Mouse (Mus musculus) hindlimb bud, embryonic 11.5 days (tissue): ENCODE measurements around the gene Slc25a47.
A peak's percentile ranks its signal among the peaks of the same experiment; 100 is the strongest.

Source experiments
- DNase-seq: peaks from one replicate; pipeline ENCODE4 v3.0.0-alpha.2; 2012; ENCODE audit warnings: low read depth, low spot score; ENCODE audit errors: extremely low spot score

The Slc25a47 gene

DNA sequence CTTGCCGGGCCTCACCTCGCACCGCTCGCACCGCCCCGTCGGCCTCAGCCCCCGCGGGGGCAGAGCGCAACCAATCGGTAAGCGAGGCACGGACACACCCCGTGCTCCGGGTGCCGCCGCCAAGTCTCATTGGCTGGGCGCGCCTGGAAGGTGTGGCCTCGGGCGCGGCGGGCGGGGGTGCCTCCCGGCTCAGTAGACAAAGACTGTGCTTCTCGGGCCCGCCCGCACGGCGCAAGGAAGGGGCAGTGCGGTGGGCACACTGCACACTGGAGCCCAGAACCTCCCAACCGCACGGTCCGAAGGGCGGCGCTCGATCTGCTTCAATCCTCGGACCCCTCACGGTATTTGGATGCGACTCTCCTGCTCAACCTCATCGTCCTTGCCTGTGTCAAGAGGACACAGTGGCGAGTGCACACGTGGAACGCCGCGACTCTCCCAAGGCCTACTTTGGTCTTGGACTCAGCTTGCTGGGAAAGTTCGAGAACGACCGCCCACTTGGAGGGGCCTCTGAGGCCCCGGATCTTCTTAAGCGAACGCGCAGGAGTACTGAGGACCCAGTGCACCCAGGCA is at the start of gene Slc25a47, which contains the start of gene Slc25a29:
TSS of gene Slc25a47 (plus strand) at position 207 of the 570 bp plus-strand sequence.
TSS of gene Slc25a29 (minus strand) at position 44 of the 570 bp plus-strand sequence.
- DNase-seq: peak; percentile 52

DNA sequence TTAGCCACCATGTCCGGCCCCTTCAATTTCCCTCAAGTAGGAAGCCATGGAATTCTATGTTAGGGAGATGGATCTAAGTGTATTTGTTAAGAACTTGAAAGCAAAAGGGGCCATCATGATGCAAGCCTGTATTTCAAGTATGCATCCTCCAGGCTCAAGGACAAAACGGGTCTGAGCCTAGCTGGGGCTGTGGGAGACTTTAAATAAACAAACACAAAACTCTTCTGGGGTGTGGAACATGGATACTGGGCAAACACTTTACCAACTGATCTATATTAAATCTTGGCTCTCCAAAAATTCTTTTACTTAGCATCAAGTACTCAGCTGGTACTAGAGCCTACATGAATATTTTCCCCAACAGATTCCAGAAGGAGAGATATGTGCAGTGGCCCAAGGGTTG is 48.5 kb upstream of the Slc25a47 start:
- DNase-seq: no peak

DNA sequence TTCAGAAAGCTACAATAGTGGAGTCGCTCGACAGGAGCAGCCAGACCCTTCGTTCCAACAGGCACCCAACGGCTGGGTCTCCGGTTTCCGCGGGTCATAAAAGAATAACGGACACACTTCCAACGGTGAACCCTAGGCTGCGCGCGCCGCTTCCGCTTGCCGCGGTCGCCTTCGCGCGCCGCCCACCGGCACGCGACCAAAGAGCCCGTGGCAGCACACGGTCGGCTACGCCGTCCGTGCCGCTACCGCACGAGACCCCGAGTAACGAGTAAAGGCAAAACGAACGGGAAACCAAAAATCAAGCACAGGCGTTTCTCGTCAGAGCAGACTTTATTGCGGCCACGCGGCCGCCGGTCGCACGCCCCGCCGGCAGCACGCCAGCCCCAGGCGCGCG is 43.7 kb upstream of the Slc25a47 start:
- no peak for DNase-seq

DNA sequence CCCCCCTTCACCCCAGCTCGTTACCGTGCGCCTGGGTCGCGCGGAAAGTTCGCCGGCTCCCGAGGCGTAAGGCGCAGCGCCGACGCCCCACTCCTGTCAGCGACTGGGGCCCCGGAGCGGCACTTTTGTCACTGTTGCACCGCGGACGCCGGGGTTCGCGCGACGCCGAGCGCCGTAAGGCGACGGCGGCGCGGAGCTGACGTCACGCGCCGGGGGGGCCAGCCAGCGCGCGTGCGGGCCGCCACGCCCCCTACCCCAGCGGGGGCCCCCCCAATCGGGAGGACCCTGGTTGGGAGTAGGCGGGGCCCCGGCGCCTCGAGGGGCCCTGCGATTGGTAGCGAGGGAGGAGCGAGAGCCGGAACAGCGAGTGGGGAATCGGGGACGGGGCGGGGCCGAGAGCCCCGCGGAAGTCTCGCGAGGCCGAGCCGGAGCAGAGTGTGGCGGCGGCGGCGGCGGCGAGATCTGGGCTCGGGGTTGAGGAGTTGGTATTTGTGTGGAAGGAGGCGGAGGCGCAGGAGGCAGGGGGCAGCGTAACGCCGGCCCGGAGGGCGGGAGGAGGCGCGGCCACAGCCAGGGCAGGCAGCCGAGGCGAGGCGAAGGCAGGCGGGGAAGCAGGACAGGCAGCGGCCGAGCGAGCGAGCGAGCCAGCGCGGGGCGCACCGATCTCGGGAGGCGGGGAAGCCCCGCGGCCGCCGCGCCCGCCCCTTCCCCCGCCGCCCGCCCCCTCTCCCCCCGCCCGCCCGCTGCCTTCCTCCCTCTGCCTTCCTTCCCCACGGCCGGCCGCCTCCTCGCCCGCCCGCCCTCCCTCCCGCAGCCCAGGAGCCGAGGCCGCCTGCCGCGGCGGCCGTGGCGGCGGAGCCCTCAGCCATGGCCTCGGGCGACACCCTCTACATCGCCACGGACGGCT is 43.0 kb upstream of the Slc25a47 start, which contains the start of gene Yy1:
TSS of gene Yy1 (plus strand) at position 428 of the 907 bp plus-strand sequence.
- peak; percentile 88 for DNase-seq

DNA sequence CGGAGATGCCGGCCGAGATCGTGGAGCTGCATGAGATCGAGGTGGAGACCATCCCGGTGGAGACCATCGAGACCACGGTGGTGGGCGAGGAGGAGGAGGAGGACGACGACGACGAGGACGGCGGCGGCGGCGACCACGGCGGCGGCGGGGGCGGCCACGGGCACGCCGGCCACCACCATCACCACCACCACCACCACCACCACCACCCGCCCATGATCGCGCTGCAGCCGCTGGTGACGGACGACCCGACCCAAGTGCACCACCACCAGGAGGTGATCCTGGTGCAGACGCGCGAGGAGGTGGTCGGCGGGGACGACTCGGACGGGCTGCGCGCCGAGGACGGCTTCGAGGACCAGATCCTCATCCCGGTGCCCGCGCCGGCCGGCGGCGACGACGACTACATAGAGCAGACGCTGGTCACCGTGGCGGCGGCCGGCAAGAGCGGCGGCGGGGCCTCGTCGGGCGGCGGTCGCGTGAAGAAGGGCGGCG is 42.3 kb upstream of the Slc25a47 start:
- no peak for DNase-seq

DNA sequence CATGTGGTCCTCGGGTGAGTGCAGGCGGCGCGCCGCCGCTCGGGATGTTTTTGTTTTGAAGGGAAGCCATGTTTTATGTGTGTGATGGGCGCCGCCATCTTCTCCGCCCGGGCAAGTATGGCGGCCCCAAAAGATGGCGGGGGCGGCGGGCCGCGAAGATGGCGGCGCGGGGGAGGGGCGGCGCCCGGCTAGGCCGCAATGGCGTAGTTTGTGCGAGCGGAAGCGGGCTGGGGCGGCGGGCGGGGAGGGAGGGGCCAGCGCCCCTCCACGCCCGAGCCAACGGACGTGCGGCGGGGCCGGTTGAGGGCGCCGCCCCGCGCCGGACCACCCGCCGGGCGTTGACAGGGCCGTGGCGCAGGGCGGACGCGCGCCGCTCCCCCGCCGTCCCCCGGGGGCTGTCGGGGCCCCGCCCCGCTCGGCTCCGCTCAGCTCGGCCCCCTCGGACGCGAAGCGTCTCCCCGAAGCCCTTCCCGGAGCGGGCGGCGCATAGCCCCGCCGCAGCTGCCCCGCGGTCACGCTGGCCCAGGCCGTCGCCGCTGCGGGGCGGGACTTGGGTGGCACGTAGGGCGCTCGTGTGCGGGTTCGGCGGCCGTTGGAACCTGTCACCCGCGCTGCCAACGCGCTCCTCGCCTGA is 41.7 kb upstream of the Slc25a47 start:
- no peak for DNase-seq

DNA sequence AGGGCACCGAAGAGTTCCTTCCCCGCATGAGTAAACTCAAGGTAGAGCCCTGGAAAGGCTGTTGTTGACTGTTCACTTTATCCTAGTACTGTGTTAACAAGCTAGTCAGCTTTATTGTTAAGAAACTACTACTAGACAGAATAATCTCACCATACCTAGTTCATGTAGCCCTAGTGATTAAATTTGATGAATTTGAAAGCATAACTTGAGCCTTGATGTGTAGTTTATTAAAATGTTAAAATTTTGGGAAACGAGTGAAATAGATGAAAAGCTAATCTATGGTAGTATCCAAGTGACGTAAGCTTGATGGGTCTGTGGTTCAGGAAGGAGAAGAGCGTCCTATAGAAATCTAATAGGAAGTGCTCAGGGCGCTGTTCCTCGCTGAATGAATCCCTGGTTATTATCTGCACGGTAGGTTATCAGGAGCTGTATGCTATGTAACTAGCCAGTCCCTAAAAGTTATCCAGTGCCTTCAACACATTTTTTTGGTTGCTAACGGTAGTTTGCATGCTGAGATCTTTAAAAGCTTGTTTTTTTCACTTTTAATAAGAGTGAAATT is 40.8 kb upstream of the Slc25a47 start:
- no peak for DNase-seq

DNA sequence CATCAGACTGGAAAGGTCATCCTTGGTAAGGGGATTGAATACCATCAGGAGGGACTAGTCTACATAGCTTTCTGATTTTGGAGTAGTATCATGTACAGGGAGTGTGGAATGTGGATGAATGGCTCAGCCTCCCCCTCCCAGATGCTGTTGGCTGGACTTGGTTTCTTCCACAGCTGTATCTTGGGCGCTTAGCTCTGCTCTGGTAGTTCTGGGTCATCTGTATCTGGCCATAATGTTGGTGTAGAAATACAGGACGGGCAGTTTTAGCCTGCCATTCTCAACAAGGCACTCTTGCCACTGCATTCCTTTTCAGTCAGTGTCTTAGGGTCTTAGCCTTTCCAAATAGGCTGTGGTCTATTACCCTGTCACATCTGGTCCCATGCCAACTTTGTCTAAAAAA is 34.2 kb upstream of the Slc25a47 start:
- no peak for DNase-seq

DNA sequence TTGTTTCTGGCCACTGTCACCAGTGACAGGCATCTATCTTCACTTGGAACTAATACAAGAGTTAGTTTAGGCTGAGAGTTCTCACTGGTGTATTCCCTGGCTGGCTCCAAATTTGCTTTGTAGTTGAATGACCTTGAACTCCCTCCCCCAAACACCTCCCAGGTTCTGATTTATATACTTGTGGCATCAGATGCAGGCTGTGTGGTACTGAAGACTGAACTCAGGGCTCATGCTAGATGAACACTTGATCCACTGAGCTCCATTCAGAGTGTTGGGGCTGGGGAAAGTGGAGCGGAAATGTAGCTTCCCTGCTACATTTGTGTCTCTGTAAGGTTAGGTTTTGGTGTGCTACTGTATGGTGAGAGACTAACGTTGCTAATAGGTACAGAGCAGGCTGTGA is 31.5 kb upstream of the Slc25a47 start:
- DNase-seq: no peak

DNA sequence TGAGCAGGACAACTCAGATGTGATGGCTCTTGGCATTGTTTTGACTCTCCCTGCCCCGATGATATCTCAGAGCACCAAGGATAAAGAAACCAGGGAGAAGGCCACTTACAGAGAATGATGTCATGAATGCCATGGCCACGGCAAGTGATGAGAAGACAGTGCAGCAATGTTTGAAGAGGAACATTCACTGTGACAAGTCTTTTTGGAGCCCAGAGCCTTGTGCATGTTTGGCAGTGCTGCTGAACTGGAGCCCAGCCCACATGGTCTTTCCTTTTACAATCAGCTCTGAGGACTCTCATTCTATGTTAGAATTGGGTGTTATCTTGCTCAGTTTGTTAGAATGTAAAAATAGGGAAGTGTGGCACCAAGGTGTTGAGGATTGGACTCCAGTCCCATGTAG is 27.4 kb upstream of the Slc25a47 start:
- DNase-seq: no peak

DNA sequence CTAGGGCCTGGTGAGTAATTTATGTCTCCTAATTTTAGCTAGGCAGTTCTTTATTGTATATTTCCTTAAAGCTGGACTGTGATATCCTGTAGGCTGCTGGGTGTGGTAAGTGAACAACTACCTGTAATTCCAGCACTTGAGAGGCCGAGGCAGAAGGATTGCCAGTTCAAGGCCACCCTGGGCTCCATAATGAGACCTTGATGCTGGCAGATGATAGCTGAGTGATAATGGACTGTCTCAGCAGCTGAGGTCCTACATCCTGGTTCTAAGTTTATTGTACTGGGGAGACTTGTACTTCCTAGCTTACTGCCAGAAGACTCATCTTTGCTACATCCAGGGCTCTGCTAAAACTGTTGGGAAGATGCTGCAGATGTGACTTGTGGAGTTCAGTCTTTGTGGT is 26.1 kb upstream of the Slc25a47 start:
- DNase-seq: no peak

DNA sequence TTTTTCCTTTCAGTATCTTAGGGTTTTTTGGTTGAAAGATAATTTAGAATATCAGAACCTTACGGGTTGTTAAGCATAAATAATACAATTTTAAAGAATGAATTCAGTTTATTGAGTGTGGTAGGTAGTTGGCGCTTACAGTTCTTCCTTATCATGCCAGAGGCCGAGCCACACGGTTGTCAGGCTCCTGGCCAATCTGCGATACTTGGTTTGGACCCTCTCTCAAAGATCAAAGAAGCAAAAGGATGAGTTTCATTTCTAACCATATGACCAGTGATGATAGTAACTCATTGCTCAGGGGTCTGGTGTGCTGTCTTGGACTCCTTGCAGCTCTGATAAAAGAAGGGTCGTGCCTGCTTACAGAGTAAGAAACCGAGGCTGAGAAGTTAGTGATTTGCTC is 25.5 kb upstream of the Slc25a47 start:
- DNase-seq: no peak

DNA sequence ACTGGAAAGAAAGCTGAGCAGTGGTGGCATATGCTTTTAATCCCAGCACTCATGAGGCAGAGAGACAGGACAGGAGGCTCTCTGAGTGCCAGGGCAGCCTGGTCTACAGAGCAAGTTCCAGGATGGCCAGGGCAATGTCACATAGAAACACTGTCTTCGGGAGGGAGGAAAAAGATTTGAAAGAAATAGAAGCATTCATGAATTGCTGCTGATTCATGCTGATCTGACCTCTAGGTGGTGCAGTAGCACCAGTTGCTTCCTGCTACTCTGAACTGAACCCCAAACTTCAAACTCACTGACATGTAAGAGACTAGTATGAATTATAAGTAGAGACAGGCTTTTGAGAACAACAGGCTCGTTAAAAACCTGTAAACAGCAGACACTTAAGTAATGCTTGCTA is 24.7 kb upstream of the Slc25a47 start:
- DNase-seq: no peak

DNA sequence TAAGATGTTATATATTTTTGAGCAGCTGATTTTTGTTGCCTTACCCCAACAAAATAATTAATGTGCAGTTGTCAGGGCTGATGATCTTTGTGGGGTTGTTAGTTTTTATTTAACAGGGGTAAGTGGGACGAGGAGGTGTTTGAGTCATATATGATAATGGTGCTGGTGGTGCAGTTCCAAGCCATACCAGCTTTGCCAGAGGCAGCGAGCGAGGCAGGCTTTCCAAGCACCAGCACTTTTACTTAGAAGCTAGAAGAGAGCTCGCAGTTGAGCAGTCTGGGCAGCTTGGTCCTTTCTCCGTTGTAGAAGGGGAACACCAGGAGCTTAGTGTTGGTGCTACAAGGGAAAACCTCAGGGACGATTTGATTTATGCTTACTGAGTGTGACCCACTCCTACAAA is 23.4 kb upstream of the Slc25a47 start:
- no peak for DNase-seq

DNA sequence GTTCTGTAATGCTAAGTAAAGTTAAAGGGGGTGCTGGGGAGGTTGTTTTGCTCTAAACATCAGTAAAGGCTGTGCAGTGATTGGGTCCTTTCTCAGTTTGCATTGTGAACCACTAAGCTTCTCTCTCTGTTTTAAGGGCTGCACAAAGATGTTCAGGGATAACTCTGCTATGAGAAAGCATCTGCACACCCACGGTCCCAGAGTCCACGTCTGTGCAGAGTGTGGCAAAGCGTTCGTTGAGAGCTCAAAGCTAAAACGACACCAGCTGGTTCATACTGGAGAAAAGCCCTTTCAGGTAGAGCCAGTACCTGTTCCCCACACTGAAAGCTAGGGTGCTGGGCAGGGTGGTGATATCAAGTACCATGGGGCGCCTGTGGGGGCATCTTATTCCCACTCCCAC is 21.4 kb upstream of the Slc25a47 start:
- no peak for DNase-seq

DNA sequence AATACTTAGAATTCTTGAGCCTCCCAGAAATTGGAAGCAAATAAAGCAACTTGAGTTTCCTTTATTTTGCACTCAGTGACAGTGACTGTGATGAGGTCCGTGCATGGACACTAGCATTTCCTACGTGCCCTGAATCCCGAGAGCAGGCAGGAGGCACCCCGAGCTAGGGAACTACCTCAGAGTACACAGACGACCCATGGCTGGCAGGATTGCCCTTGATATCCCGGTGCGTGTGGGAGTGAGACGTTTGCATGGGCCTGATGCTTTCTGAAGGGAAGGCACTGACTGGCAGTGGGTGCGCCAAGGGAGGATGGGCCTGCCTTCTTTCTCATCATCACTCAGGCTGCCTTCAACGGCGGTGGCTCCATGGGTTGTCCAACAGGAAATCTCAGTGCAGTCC is 19.3 kb upstream of the Slc25a47 start:
- DNase-seq: no peak

DNA sequence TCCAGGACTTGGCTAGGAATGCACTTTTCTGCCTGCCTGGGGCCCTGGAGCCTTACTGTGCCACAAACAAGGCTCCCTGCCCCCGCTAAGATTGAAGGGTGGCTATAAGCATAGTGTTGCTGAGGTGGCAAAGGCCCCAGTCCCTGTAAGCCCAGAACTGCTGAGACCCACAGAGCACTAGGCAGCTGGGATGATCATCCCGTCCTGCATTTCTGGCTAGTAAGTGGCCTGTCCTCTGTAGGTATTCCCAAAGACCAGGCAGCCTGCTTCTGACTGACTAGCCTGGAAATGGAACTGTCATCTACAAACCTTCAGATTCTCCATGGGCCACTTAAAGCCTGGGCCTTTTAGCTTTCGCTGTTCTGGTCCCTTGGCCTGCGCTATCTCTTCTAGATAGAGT is 15.4 kb upstream of the Slc25a47 start:
- DNase-seq: no peak

DNA sequence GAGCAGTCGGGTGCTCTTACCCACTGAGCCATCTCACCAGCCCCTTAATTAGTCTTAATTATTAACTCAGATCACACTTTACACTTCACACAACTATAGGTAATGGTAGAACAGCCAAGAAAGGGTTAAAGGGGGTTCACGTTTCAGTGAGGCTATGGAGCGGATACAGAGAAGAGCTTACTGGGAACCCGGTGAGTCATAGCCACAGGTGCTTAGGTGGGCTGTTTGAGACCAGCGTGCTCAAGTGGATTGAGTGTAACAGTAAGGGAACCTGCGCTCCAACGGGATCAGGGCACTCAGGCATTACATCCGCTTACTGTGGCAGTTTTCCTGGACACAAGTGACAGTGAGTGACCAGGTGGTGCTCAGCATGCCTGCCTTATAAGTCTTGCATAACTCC is 12.8 kb upstream of the Slc25a47 start:
- no peak for DNase-seq

DNA sequence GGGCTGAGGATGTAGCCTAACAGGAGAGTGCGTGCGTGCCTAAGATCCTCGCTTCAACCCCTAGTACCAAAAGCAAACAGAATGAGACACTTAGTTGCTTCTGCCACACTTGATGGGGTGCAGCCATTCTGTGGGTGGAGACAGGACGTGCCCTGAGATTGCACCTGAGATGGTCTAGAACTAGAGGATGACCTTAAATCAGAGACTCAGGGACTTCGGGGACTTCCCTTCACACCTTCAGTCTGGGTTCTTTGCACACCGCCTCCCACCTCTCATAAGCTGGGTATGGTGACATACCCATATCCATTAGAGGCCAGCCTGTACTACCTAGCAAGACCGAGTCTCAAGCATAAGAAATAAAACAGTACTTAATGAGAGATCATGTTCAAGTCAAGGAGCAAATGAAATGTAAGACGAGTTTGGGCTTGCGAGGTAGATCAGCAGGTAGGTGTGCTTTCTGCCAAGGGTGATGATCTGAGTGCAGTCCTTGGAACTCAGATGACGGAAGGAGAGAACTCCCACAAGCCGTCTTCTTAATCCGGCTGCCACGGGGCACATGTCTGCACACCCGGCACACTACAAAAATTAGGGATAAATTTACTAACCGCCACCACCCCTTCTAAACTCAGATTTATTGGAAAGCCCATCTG is 11.5 kb upstream of the Slc25a47 start:
- DNase-seq: no peak

DNA sequence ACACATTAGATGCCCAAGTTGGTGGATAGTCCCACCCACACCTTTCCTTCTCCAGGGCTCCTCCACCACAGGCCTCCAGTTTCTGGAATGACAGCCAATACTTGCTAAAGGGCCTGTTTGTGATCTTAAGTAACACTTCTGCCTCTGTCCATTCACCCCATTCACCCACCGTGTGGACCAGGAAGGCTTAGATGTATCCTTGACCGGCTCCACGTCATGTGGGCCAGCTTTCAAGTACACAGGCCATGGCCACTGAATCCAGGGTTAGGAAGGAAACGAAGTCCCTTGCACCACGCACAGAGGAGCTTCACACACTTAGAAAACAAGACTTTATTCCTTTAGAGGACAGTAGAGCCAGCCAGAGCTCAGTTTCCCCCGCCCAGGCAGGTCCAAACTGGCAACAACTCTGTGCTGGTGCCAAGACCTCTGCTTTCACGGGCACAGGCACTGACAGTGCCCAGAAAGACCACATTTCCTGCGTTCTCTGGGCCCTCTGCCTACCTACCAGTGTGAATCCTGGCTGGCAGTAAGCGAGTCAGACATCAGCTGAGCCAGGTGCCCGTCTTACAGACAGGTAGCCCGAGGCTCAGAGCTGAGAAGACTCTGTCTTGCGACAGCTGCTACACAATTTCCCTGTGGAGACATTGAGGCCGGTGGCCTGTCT is 10.2 kb upstream of the Slc25a47 start:
- DNase-seq: no peak
